Mouse (Mus musculus): ENCODE measurements around the gene Dcbld2.

The Dcbld2 gene

DNA sequence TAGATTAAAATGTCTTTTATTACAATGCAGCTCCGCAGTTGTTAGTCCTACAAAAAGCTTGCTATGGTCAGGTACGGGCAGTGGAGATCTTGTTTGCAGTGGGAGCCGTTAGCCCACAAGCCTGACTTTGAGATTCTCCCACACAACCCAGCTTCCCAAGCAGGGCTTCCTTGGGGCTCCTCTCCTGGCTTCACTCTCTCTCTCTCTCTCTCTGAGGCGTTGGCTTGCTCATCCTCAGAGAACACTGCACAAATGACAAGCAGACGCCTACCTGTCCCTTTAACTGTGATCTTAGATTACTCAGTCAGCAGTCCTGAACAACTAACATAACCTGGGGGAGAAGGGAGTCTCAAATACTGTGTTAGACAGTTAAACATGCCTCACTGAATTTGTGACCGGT lies 79.6 kb downstream of the Dcbld2 start:
- no peak for DNase-seq (ENCODE audit: low read depth)

DNA sequence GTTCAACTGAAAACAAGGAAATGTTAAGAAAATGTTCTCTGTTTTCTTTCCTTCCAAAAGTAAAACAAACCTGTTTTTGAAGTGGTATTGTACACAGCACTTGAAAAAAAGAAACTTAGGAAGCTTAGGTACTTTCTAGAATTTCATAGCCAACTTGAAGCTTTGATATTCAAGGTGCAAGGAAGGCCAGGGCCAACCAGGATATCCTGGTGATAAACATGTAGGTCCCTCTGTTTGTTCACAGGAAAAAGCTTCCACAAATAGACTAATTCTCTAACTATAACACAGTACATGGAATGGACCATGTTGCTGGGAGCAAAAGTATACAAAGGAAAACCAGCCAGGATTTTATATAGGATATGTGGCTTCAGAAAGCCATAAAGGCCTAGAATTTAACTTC lies 88.5 kb downstream of the Dcbld2 start:
- DNase-seq (ENCODE audit: low read depth), result no peak

DNA sequence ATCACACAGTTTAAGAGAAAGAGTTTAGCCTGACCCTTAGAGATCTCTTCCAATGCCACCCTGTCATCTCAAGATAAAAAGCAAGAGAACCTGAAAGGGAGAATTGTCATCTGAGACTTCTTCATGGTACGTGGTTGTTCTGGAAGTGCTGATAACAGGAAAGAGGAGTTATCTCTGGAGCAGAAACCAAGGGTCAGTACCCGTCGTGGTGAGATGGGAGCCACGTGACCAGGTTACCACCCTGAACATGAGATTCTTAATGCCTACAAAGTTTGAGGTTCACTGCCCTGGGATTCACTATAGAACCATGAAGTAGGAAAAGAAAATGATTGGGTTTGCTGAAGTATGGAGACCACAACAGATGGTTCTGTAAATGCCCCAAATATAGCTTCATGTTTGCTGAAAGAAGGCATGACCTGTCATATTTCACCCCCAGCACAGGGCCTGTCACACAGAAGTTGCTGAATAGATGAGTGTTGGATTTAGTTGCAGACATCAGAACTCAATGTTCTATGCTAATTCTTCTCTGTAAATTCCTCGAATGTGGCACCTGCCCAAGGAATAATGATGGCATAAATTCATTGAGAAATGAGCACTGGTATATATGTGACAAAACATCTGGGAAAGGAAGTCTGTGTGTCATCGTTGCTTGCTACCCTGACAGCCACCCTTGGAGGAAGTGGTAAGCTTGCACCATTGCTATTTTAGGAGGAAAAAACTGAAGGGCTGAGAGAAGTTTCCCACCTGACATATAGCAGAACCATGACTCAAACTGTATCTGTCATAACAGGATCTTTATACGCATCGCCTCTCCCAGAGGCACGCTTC lies 89.9 kb downstream of the Dcbld2 start:
- DNase-seq (ENCODE audit: low read depth), result no peak

- DNase-seq (ENCODE audit: low read depth), result no peak
Observed at GRCm38 (mm10) chr16:58499172-58499584, 90.9 kb downstream of the Dcbld2 start.

DNA sequence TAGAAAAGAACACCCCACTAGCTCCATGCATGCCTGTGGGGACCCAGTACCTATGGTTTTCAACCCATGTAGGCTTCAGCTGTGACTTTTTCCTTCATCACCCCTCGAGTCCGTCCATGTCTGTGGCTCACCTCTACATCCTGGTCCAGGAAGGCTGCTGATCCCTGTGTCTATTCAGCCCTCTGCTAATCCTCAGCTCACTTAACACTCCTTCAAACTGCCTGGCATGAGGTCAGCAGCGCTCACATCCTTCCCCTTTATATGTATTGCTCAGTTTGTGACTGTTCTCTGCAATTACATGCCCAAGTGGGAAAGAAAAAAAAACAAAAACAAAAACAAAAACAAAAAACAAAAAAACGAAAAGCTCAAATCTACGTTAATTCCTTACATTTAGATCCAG lies 91.4 kb downstream of the Dcbld2 start:
- no peak for DNase-seq (ENCODE audit: low read depth)

- no peak for DNase-seq (ENCODE audit: low read depth)
Observed at GRCm38 (mm10) chr16:58501760-58502301, 93.6 kb downstream of the Dcbld2 start.

- DNase-seq (ENCODE audit: low read depth), result no peak
Observed at GRCm38 (mm10) chr16:58502566-58502965, 94.3 kb downstream of the Dcbld2 start.

DNA sequence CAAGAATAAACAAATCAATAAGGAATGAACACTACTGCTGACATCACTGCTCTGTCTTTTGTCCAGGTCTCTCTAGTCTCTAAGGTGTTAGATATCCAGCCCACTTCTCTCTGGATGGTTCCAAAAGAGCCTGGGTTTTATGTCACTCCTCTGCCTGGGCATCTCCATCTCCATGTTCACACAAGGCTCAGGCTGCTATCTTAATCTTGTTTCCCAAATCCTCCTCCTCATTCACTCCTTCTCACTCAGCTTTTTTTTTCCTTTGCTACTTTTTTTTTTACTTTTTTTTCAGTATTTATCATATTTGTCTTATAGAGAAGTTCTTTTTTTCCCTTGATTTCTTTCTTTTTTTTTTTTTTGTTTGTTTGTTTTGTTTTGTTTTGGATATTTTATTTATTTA lies 96.7 kb downstream of the Dcbld2 start:
- DNase-seq (ENCODE audit: low read depth), result no peak

- peak; percentile 67 for DNase-seq (ENCODE audit: low read depth)
Observed at GRCm38 (mm10) chr16:58512181-58512761, 104.0 kb downstream of the Dcbld2 start.

- DNase-seq (ENCODE audit: low read depth), result peak; percentile 9
Observed at GRCm38 (mm10) chr16:58512887-58513286, 104.6 kb downstream of the Dcbld2 start.

- DNase-seq (ENCODE audit: low read depth), result no peak
Observed at GRCm38 (mm10) chr16:58513755-58514154, 105.5 kb downstream of the Dcbld2 start.

- peak; percentile 29 for DNase-seq (ENCODE audit: low read depth)
Observed at GRCm38 (mm10) chr16:58514565-58514964, 106.3 kb downstream of the Dcbld2 start.

GRCm38 (mm10) chr16:58516161-58516560 lies 107.9 kb downstream of the Dcbld2 start:
- DNase-seq (ENCODE audit: low read depth), result no peak

GRCm38 (mm10) chr16:58516960-58517798 lies 108.9 kb downstream of the Dcbld2 start:
- DNase-seq (ENCODE audit: low read depth), result no peak
